Mouse (Mus musculus) heart, embryonic 10.5 days (tissue): ENCODE measurements around the gene Ric8b. TPM values are rescaled to one million over a fixed set of nuclear protein-coding genes. Genes with fewer than 3 reads are reported as not detected.

ENCODE experiments used
- DNase-seq: peaks from one replicate; pipeline ENCODE4 v3.0.0-alpha.2; 2017; ENCODE audit warnings: low spot score
- H3K27ac ChIP-seq: fragments of 300-500 bp; sonication (generic); 2 replicates; pipeline ENCODE4 v1.5.1; 2016; ENCODE audit warnings: mild to moderate bottlenecking
- H3K27me3 ChIP-seq: fragments of 300-500 bp; sonication (generic); 2 replicates; pipeline ENCODE4 v1.6.1; 2016; ENCODE audit warnings: mild to moderate bottlenecking; ENCODE audit not compliant: poor library complexity, insufficient read depth, severe bottlenecking
- H3K36me3 ChIP-seq: fragments of 300-500 bp; sonication (generic); 2 replicates; pipeline ENCODE4 v1.6.1; 2016; ENCODE audit warnings: mild to moderate bottlenecking, moderate library complexity
- H3K4me1 ChIP-seq: fragments of 300-500 bp; sonication (generic); 2 replicates; pipeline ENCODE4 v1.6.1; 2016; ENCODE audit warnings: mild to moderate bottlenecking
- H3K4me3 ChIP-seq: fragments of 300-500 bp; sonication (generic); 2 replicates; pipeline ENCODE4 v1.5.1; 2016; ENCODE audit warnings: mild to moderate bottlenecking, moderate library complexity
- H3K9me3 ChIP-seq: fragments of 300-500 bp; sonication (generic); 2 replicates; pipeline ENCODE4 v1.6.1; 2016; ENCODE audit warnings: mild to moderate bottlenecking, moderate library complexity
- WGBS: fragments of 180-500 bp; shearing (Covaris S2); methylation state at CpG from one replicate; pipeline ENCODE4 v1.1.7; 2016; 5-methylcytosine and 5-hydroxymethylcytosine counted together
- polyA plus RNA-seq: library from polyadenylated mRNA; unstranded; fragments of >200 nt; fragmentation: Nextera tagmentation; extraction: Ambion mirVana; gene quantifications from 2 replicates; pipeline ENCODE4 v1.2.1, GENCODE M21; 2016

Gene Ric8b
- polyA plus RNA-seq, 1 experiment from 2014 or later = 23.5 TPM

GRCm38 (mm10) chr10:84915476-84915875, 1.9 kb upstream of the Ric8b start:
- Histone ChIP-seq H3K36me3 (no peaks in the 10 kb centered on the region), H3K27me3 (no peaks in the 10 kb centered on the region), H3K4me3 (no peak overlapping the region), H3K9me3 (no peaks in the 10 kb centered on the region), H3K4me1 (peaks cover 16% of the 10 kb centered on the region), H3K27ac (no peak overlapping the region)
- DNase-seq = peak; percentile 61
- 79% methylated on average over 6 of the region's 6 CpGs for WGBS

GRCm38 (mm10) chr10:84917731-84918095, 297 bp downstream of the Ric8b start:
- no peaks in the 10 kb centered on the region for H3K27me3 ChIP-seq
- H3K4me1 ChIP-seq = peaks cover 16% of the 10 kb centered on the region
- H3K36me3 ChIP-seq = no peaks in the 10 kb centered on the region
- peak overlapping the region; percentile 96 for H3K27ac ChIP-seq
- H3K4me3 ChIP-seq = peak overlapping the region; percentile 92
- no peaks in the 10 kb centered on the region for H3K9me3 ChIP-seq
- 0% methylated on average over 26 of the region's 27 CpGs for WGBS
- peak; percentile 78 for DNase-seq

GRCm38 (mm10) chr10:84926336-84926735, 8.9 kb downstream of the Ric8b start:
- no peak for DNase-seq
- Histone ChIP-seq H3K4me3 (no peak overlapping the region), H3K9me3 (no peaks in the 10 kb centered on the region), H3K27me3 (no peaks in the 10 kb centered on the region), H3K27ac (no peak overlapping the region), H3K4me1 (0 out of 2 replicates have a peak, but pooled peaks cover 7% of the 10 kb centered on the region), H3K36me3 (peaks cover 22% of the 10 kb centered on the region; the same call in 1 of the 2 replicates)
- 81% methylated on average over 7 of the region's 7 CpGs for WGBS

GRCm38 (mm10) chr10:84926885-84927284, 9.5 kb downstream of the Ric8b start:
- Histone ChIP-seq H3K27me3 (no peaks in the 10 kb centered on the region), H3K27ac (no peak overlapping the region), H3K4me3 (no peak overlapping the region), H3K4me1 (0 out of 2 replicates have a peak, but pooled peaks cover 7% of the 10 kb centered on the region), H3K36me3 (peaks cover 22% of the 10 kb centered on the region; the same call in 1 of the 2 replicates), H3K9me3 (no peaks in the 10 kb centered on the region)
- WGBS = 91% methylated on average over 4 of the region's 4 CpGs
- DNase-seq = no peak

GRCm38 (mm10) chr10:84928465-84928864, 11.0 kb downstream of the Ric8b start:
- Histone ChIP-seq H3K27ac (no peak overlapping the region), H3K4me1 (0 out of 2 replicates have a peak, but pooled peaks cover 7% of the 10 kb centered on the region), H3K4me3 (no peak overlapping the region), H3K9me3 (no peaks in the 10 kb centered on the region), H3K27me3 (no peaks in the 10 kb centered on the region), H3K36me3 (peaks cover 22% of the 10 kb centered on the region; the same call in 1 of the 2 replicates)
- 85% methylated on average over 4 of the region's 4 CpGs for WGBS
- no peak for DNase-seq

- 82% methylated on average over 7 of the region's 7 CpGs for WGBS
- DNase-seq = no peak
- Histone ChIP-seq H3K36me3 (peaks cover 4% of the 10 kb centered on the region; the same call in 1 of the 2 replicates), H3K4me3 (no peak overlapping the region), H3K9me3 (no peaks in the 10 kb centered on the region), H3K27me3 (no peaks in the 10 kb centered on the region), H3K4me1 (peaks cover 23% of the 10 kb centered on the region), H3K27ac (no peak overlapping the region)
Measured at GRCm38 (mm10) chr10:84935553-84936209, 18.3 kb downstream of the Ric8b start.

- no peak overlapping the region for H3K4me3 ChIP-seq
- peak overlapping the region; percentile 10; the same call in 1 of the 2 replicates for H3K27ac ChIP-seq
Measured at GRCm38 (mm10) chr10:84936832-84937515, 19.6 kb downstream of the Ric8b start.

GRCm38 (mm10) chr10:84938094-84938820, 20.8 kb downstream of the Ric8b start:
- Histone ChIP-seq H3K9me3 (no peaks in the 10 kb centered on the region), H3K36me3 (peaks cover 4% of the 10 kb centered on the region; the same call in 1 of the 2 replicates), H3K27me3 (no peaks in the 10 kb centered on the region), H3K4me3 (no peak overlapping the region), H3K27ac (no peak overlapping the region), H3K4me1 (peaks cover 25% of the 10 kb centered on the region)
- 67% methylated on average over 14 of the region's 14 CpGs for WGBS
- no peak for DNase-seq

More at GRCm38 (mm10) chr10:84936832-84937515, 19.6 kb downstream of the Ric8b start:
- DNase-seq = no peak
- H3K27me3 ChIP-seq = no peaks in the 10 kb centered on the region
- peaks cover 4% of the 10 kb centered on the region; the same call in 1 of the 2 replicates for H3K36me3 ChIP-seq
- H3K9me3 ChIP-seq = no peaks in the 10 kb centered on the region
- 56% methylated on average over 4 of the region's 4 CpGs for WGBS
- H3K4me1 ChIP-seq = peaks cover 23% of the 10 kb centered on the region

- no peak for DNase-seq
- 88% methylated on average over 5 of the region's 5 CpGs for WGBS
- Histone ChIP-seq H3K4me3 (no peak overlapping the region), H3K36me3 (peaks cover 4% of the 10 kb centered on the region; the same call in 1 of the 2 replicates), H3K9me3 (no peaks in the 10 kb centered on the region), H3K27ac (no peak overlapping the region), H3K4me1 (peaks cover 25% of the 10 kb centered on the region), H3K27me3 (no peaks in the 10 kb centered on the region)
Measured at GRCm38 (mm10) chr10:84938886-84939285, 21.5 kb downstream of the Ric8b start.

GRCm38 (mm10) chr10:84940356-84940755, 22.9 kb downstream of the Ric8b start:
- H3K4me3 ChIP-seq = no peak overlapping the region
- DNase-seq = no peak
- peaks cover 4% of the 10 kb centered on the region; the same call in 1 of the 2 replicates for H3K36me3 ChIP-seq
- 80% methylated on average over 1 of the region's 1 CpGs for WGBS
- H3K27me3 ChIP-seq = no peaks in the 10 kb centered on the region
- peaks cover 25% of the 10 kb centered on the region for H3K4me1 ChIP-seq
- no peaks in the 10 kb centered on the region for H3K9me3 ChIP-seq
- no peak overlapping the region for H3K27ac ChIP-seq

- 95% methylated on average over 3 of the region's 3 CpGs for WGBS
- no peaks in the 10 kb centered on the region for H3K27me3 ChIP-seq
- H3K36me3 ChIP-seq = peaks cover 22% of the 10 kb centered on the region
- H3K4me1 ChIP-seq = 0 out of 2 replicates have a peak, but pooled peaks cover 2% of the 10 kb centered on the region
- DNase-seq = no peak
- no peak overlapping the region for H3K4me3 ChIP-seq
- no peaks in the 10 kb centered on the region for H3K9me3 ChIP-seq
- no peak overlapping the region for H3K27ac ChIP-seq
Measured at GRCm38 (mm10) chr10:84945692-84946091, 28.3 kb downstream of the Ric8b start.

GRCm38 (mm10) chr10:84948970-84949683, 31.7 kb downstream of the Ric8b start:
- no peak overlapping the region for H3K27ac ChIP-seq
- H3K4me1 ChIP-seq = no peaks in the 10 kb centered on the region
- no peaks in the 10 kb centered on the region for H3K27me3 ChIP-seq
- H3K36me3 ChIP-seq = peaks cover 36% of the 10 kb centered on the region
- no peaks in the 10 kb centered on the region for H3K9me3 ChIP-seq
- DNase-seq = no peak
- no peak overlapping the region for H3K4me3 ChIP-seq
- 76% methylated on average over 8 of the region's 8 CpGs for WGBS
